Mouse (Mus musculus) C2C12 (cell line): ENCODE measurements around the gene Gm3952. TPM values are rescaled to one million over a fixed set of nuclear protein-coding genes. Genes with fewer than 3 reads are reported as not detected.

ENCODE experiments used
- H3K27me3 ChIP-seq: one replicate; pipeline ENCODE4 v1.6.1; 2011; ENCODE audit not compliant: control insufficient read depth, insufficient read depth, insufficient read length
- H3K36me3 ChIP-seq: one replicate; pipeline ENCODE4 v1.6.1; 2011; ENCODE audit not compliant: control insufficient read depth, insufficient read depth
- H3K4me3 ChIP-seq: one replicate; pipeline ENCODE4 v1.5.1; 2011; ENCODE audit warnings: mild to moderate bottlenecking, control low read depth; ENCODE audit not compliant: poor library complexity, insufficient read depth, severe bottlenecking
- H3K79me2 ChIP-seq: one replicate; pipeline ENCODE4 v1.6.1; 2011; ENCODE audit not compliant: control insufficient read depth, insufficient read depth
- H3K79me3 ChIP-seq: one replicate; pipeline ENCODE4 v1.6.1; 2011; ENCODE audit warnings: low read depth, control low read depth
- H3ac ChIP-seq: one replicate; pipeline ENCODE3; 2011; ENCODE audit warnings: low read depth; ENCODE audit not compliant: control insufficient read depth, insufficient read length
- CEBPB ChIP-seq: IDR thresholded peaks from one replicate; pipeline ENCODE4 v1.6.1; 2011; ENCODE audit warnings: low read depth, mild to moderate bottlenecking, control low read depth, moderate library complexity
- CTCF ChIP-seq: IDR thresholded peaks from one replicate; pipeline ENCODE4 v1.5.1; 2011; ENCODE audit not compliant: control insufficient read depth, insufficient read depth, insufficient read length
- FOSL1 ChIP-seq: IDR thresholded peaks from one replicate; pipeline ENCODE4 v1.8.0; 2011; ENCODE audit warnings: mild to moderate bottlenecking, low read length; ENCODE audit not compliant: poor library complexity, insufficient read depth, severe bottlenecking
- MAX ChIP-seq: IDR thresholded peaks from one replicate; pipeline ENCODE4 v1.6.1; 2011; ENCODE audit warnings: mild to moderate bottlenecking, control low read depth
- MYOD1 ChIP-seq: IDR thresholded peaks from one replicate; pipeline ENCODE4 v1.6.1; 2011; ENCODE audit warnings: low read depth; ENCODE audit not compliant: control insufficient read depth, insufficient read length
- MYOG ChIP-seq: IDR thresholded peaks from one replicate; pipeline ENCODE4 v1.6.1; 2011; ENCODE audit not compliant: control insufficient read depth, insufficient read length; ENCODE audit errors: extremely low read depth
- USF1 ChIP-seq: IDR thresholded peaks from one replicate; pipeline ENCODE4 v1.6.1; 2011; ENCODE audit warnings: low read depth, mild to moderate bottlenecking, control low read depth, moderate library complexity
- long read RNA-seq, 2 experiments: library from polyadenylated mRNA; unstranded; transcript quantifications; one replicate each; pipeline ENCODE4 v2.0.0; 2019 to 2020
- polyA plus RNA-seq: library from polyadenylated mRNA; unstranded; fragments of >200 nt; fragmentation: generic; extraction: Trizol; gene quantifications from one replicate; pipeline ENCODE4 v1.2.1, GENCODE M21; 2012; ENCODE audit warnings: missing spikeins

Gene Gm3952
- polyA plus RNA-seq: not detected
- long read RNA-seq, experiment 1: 0 reads
- long read RNA-seq, experiment 2: 0 reads

DNA sequence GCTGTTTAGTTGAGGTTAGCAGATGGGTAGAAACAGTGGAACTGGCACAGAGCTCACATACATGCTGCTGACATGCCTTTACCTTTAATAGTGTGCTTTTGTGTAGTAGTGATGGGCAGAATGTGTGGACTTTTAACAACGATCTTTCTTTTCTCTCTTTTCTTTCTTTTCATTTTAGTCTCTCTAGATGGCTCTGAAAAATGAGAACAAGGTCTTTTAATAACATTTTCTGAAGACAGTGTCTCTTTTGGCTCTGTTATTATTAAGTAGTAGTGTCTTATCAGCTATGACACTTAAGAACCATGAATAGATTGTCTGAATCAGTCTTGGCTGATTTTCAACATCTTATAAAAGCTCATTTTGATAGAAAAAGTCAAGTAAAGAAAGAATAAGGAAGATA lies at the start of gene Gm3952:
Gene Gm3952, minus strand, starts transcription at position 101 of the 400 bp plus-strand sequence.
- H3ac ChIP-seq: no peak within 1 kb of the TSS
- H3K27me3 ChIP-seq: no peaks in the 10 kb centered on the region
- no peaks in the 10 kb centered on the region for H3K79me2 ChIP-seq
- no peaks in the 10 kb centered on the region for H3K36me3 ChIP-seq
- no peaks in the 10 kb centered on the region for H3K79me3 ChIP-seq
- TF ChIP-seq CEBPB (no peak), CTCF (no peak), MAX (no peak), MYOD1 (no peak), USF1 (no peak), FOSL1 (no peak), MYOG (no peak)
- H3K4me3 ChIP-seq: no peak within 1 kb of the TSS

DNA sequence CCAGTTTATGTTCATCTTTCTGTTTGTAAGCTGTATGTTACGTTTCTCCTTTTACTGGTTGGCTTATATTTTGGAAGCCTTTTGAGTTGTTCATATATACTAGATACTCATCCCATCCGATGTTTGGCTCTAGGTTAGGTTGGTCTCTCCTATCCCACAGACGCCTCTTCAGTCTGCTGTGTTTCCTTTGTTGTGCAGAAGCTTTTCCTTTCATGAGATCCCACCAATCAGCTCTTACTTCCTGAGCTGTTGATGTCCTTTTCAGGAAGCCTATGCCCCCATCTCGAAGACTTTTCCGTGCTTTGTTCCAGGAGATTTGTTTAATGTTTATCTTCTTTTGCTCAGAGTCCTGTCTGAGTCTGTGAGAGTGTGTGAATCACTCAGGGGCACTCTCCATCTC lies 45.3 kb upstream of the Gm3952 start:
- no peak for TF ChIP-seq USF1
- Histone ChIP-seq H3K4me3 (no peak overlapping the region), H3K79me2 (no peaks in the 10 kb centered on the region), H3ac (no peak overlapping the region), H3K36me3 (no peaks in the 10 kb centered on the region), H3K27me3 (no peaks in the 10 kb centered on the region), H3K79me3 (no peaks in the 10 kb centered on the region)

DNA sequence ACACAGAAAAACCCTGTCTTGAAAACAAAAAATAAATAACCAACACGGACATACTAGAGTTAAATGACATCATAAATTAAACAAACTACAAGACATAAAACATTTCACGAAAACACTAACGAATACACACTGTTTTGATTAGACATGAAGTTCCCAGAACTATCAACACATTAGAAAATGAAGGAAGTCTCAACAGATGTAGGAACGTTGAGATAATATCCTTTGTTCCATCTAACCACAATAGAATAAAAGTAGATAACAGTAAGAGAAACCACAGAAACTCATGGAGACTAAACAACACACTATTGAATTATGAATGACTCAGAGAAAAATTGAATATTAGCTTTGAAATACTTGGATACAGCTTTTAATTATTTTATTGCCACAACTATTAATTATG lies 14.0 kb upstream of the Gm3952 start:
- Histone ChIP-seq H3ac (no peak overlapping the region), H3K79me2 (no peaks in the 10 kb centered on the region), H3K4me3 (no peak overlapping the region), H3K79me3 (no peaks in the 10 kb centered on the region), H3K36me3 (no peaks in the 10 kb centered on the region), H3K27me3 (no peaks in the 10 kb centered on the region)
- no peak for TF ChIP-seq MAX
- no peak for TF ChIP-seq MYOD1
- no peak for TF ChIP-seq MYOG
- TF ChIP-seq USF1: no peak
- TF ChIP-seq CTCF: no peak
- no peak for TF ChIP-seq FOSL1
- no peak for TF ChIP-seq CEBPB

DNA sequence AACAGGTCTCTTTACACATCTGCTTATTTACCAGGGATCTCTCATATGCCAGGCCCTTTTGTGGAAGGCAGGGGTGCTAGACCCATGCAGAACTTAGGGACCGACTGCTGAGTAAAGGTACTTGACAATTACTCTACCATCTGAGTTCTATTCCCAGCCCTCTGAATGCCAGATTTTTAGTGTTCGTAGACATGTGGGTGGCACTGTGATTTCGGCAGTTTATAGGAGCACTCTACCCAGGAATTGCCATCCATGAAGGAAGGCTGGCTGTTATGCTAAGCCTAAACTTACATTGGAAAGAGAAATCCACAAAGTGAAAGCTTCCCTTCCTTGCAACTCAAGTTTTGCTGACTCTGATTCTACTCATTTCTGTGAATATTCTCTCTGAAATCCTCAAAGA lies 62.8 kb downstream of the Gm3952 start:
- no peak for TF ChIP-seq CTCF
- TF ChIP-seq FOSL1: no peak
- TF ChIP-seq MAX: no peak
- no peak for TF ChIP-seq MYOG
- TF ChIP-seq MYOD1: no peak
- no peak for TF ChIP-seq USF1
- Histone ChIP-seq H3K27me3 (no peaks in the 10 kb centered on the region), H3K4me3 (no peak overlapping the region), H3K79me2 (no peaks in the 10 kb centered on the region), H3K79me3 (no peaks in the 10 kb centered on the region), H3ac (no peak overlapping the region), H3K36me3 (peaks cover 94% of the 10 kb centered on the region)

DNA sequence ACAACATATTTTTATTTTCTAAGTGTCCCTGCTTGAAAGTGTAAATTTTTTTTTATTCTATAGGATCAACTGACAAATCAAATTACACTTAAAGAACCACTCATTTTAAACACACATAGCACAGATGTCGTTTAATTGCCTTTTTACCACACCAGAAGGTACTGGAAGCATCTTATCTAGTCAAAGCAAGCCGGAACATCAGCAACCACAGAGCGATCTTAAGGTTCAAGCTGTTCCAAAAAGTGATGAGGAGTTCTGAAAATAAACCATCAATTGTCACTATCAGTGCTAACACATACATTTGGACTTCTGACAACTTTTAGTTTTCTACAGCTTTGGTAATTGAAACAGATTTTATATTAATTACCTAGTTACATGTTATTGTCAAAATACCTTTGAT lies 64.4 kb downstream of the Gm3952 start:
- Histone ChIP-seq H3K27me3 (no peaks in the 10 kb centered on the region), H3ac (no peak overlapping the region), H3K79me3 (peaks cover 2% of the 10 kb centered on the region), H3K4me3 (no peak overlapping the region), H3K36me3 (peaks cover 97% of the 10 kb centered on the region), H3K79me2 (no peaks in the 10 kb centered on the region)
- TF ChIP-seq USF1: no peak

DNA sequence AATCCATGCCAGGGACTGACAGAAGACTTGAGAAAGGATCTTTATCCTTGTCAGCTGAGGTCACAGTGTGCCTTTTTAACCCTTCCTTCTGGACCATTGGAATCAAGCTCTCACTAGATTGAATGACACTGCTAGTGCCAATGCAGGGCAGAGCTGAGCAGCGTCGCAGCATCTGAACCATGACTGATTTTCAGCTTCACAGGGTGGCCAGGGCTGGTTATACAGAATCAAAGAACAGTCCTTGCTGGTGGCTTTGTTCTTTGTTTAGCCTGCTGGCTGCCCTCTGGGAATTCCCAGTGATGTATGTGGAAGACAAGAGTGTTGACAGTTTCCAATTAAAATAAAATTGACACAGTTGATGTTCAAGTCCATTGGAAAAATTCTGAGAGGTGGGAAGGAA lies 66.2 kb downstream of the Gm3952 start:
- TF ChIP-seq MYOG (no peak), CEBPB (no peak), MYOD1 (no peak), FOSL1 (no peak), MAX (no peak)
- H3K79me2 ChIP-seq: peaks cover 1% of the 10 kb centered on the region
- H3K36me3 ChIP-seq: peaks cover 98% of the 10 kb centered on the region
- H3K27me3 ChIP-seq: no peaks in the 10 kb centered on the region
- H3K4me3 ChIP-seq: no peak overlapping the region
- H3K79me3 ChIP-seq: peaks cover 4% of the 10 kb centered on the region
- no peak overlapping the region for H3ac ChIP-seq

DNA sequence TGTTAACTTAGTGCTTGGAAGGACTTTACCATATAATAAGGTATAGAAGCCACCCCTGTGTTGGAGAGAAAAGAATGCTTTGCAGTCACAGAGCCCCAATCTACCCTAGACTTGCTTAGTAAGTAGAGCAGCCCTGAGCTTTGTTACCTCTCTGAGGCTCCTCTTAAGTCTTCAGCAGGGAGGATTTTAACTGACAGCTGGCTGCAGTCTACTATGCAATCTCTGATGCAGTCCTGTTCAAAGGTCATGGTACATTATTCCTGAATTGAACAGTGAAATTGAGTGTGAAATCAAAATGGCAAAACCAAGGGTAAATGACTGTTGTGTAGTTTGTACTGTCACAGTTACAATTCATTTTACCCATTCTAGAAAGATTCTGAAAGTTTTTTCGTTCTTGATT lies 71.3 kb downstream of the Gm3952 start:
- no peak overlapping the region for H3K4me3 ChIP-seq
- no peaks in the 10 kb centered on the region for H3K27me3 ChIP-seq
- peaks cover 4% of the 10 kb centered on the region for H3K79me3 ChIP-seq
- no peak for TF ChIP-seq MAX
- no peak for TF ChIP-seq MYOG
- no peak for TF ChIP-seq MYOD1
- TF ChIP-seq CEBPB: no peak
- TF ChIP-seq USF1: no peak
- no peak for TF ChIP-seq CTCF
- TF ChIP-seq FOSL1: no peak
- H3K36me3 ChIP-seq: peaks cover 98% of the 10 kb centered on the region
- H3K79me2 ChIP-seq: peaks cover 15% of the 10 kb centered on the region
- no peak overlapping the region for H3ac ChIP-seq
